Mouse (Mus musculus) left cerebral cortex, postnatal 4 days (tissue): ENCODE results near the gene Filip1. TPM values are rescaled to one million over a fixed set of nuclear protein-coding genes. Genes with fewer than 3 reads are reported as not detected.

Experiments used
- DNase-seq: peaks from one replicate; pipeline ENCODE4 v3.0.0-alpha.2; 2022
- intact Hi-C: fragments of 180-260 bp; cut with DNase I; formaldehyde crosslinking; loops from one replicate; pipeline ENCODE4 v1.15.1; 2025
- total RNA-seq, 2 experiments: library from RNA; stranded (reverse); gene quantifications; 2 replicates each; pipeline ENCODE4 v1.2.3; 2021

The Filip1 gene
- total RNA-seq, 2 experiments from 2014 or later, result 14.6 to 18.2 TPM

- intact Hi-C loops, result no loop called here
- DNase-seq, result no peak
These were observed 181.4 kb downstream of the Filip1 start for GRCm38 (mm10) chr9:79831294-79831693.

DNA sequence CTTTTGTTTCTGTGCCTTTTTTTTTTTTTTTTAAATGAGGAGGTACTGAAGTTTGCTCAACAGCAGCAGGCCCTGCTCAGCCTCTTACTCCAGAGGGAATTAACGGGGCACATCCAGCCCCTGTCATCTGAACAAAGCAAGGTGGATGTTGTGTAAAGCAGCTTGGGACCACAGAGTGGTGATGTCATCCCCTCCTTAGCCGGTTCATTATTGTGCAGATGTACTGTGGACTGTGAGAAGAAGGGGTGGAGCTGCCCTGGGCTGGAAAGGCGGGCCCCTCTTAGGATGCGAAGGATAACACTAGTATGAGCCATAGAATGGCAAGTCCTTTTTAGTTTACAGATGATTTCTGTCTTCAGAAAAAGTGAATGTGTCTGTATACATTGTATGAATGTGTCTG, 181.8 kb downstream of the Filip1 start:
- DNase-seq, result no peak
- intact Hi-C loops, result no loop called here

GRCm38 (mm10) chr9:79829842-79830800, 182.5 kb downstream of the Filip1 start:
- DNase-seq, result no peak
- intact Hi-C loops, result no loop called here

GRCm38 (mm10) chr9:79827072-79827471, 185.6 kb downstream of the Filip1 start:
- no peak for DNase-seq
- intact Hi-C loops, result no loop called here

GRCm38 (mm10) chr9:79825526-79825925, 187.1 kb downstream of the Filip1 start:
- no peak for DNase-seq

GRCm38 (mm10) chr9:79823856-79824255, 188.8 kb downstream of the Filip1 start:
- intact Hi-C loops, result no loop called here
- no peak for DNase-seq

More at GRCm38 (mm10) chr9:79825526-79825925, 187.1 kb downstream of the Filip1 start:
- intact Hi-C loops, result no loop called here

DNA sequence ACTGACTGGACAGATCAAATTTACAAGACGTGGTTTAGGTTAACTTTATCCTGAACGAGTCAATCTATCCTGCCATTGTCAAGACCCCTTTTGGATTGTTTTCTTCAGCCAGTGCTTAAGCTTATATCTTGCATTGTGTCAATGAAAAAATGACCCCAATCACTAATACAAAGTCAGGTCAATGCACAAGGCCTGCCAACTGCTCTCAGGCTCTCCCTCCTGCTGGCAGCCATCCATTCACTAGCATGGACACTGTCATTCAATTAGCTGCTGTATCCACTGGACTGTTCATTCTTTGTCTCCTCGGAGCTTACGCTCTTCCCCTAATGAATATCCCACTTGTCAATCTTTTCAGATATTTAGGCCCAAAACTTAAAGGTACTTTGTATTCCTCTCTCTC, 189.2 kb downstream of the Filip1 start:
- intact Hi-C loops, result no loop called here

DNA sequence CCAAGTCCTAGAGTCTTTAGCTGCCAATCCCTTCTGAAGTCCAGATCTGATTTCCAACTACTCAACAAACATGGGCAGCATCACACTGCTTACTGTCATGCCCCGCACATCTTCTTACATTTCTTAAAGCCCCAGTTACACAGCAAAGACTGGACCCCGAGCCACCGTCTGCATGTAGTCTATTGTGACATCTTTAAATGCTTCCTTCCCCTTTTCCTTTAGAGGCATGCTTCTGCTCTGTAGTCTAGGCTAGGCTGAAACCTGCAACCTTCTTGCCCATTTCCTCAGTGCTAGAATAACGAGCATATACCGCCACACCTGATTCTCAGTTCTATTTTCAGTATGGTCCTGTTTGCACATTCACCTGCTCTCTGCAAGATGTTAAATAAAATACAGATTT, 196.2 kb downstream of the Filip1 start:
- intact Hi-C loops, result no loop called here
- DNase-seq, result no peak

More for the DNA sequence above, 189.2 kb downstream of the Filip1 start:
- DNase-seq, result peak; percentile 31

- intact Hi-C loops, result no loop called here
- DNase-seq, result no peak
These were observed 196.6 kb downstream of the Filip1 start for GRCm38 (mm10) chr9:79816013-79816412.

- intact Hi-C loops, result no loop called here
These were observed 198.1 kb downstream of the Filip1 start for GRCm38 (mm10) chr9:79814592-79814991.

DNA sequence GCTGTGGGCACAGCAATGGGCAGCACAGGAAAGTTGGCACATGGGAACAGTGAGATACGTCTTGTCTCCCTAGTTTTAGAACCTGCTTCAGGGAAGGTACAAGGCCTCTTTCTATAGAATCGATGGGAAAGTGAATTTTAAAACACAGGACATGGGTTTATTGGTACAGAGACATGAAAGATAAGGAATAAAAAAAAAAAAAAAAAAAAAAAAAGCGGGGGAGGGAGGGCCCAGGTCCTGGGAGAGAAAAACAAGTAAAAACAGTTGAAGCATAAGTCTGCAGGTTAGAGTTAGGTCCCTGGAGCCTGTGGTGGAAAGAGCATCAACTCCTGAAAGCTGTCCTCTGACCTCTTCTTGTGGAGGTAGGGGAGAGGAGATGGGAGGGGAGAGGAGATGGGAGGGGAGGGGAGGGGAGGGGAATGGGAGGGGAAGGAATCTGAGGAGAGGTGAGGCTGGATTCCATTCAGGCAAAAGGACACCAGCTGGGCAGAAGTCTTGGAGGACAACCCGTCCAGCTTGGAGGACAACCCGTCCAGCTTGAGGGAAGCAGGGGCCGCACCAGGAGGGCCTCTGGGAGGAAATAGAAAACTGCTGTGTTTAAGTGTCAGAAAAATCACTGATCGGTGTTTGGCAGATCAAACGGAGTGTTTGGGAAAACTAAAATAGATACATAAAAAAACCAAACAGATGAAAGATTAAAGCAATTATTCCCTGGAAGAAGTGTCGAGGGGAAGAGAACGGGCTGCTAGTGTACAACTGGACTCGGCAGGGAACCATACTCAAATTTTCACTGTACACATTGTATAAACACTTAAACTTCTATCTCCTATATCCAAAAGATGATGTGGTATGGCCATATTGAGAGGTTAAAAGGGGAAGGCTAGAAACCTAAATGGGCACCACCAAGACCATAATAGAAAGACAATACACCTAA, 201.4 kb downstream of the Filip1 start:
- no peak for DNase-seq
- intact Hi-C loops, result no loop called here

More at GRCm38 (mm10) chr9:79814592-79814991, 198.1 kb downstream of the Filip1 start:
- DNase-seq, result no peak

DNA sequence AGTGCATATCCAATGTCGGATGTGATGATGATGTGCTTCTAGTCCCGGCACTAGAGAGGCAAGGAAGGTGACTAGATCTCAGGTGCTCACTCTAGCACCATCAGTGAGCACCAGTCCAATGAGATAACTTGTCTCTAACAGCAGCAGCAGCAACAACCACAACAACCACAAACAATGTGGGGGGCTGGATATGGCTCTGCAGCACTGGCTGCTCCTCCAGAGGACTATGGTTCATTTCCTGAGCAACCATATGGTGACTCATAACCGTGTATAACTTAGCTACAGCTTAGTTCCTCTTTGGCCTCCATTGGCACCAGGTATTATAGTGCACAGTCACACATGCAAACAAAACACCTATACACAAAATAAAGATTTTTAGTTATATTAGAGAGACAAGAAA, 202.1 kb downstream of the Filip1 start:
- no peak for DNase-seq
- intact Hi-C loops, result no loop called here

GRCm38 (mm10) chr9:79809411-79809810, 203.2 kb downstream of the Filip1 start:
- intact Hi-C loops, result no loop called here
- DNase-seq, result no peak

GRCm38 (mm10) chr9:79807178-79807577, 205.5 kb downstream of the Filip1 start:
- DNase-seq, result no peak

DNA sequence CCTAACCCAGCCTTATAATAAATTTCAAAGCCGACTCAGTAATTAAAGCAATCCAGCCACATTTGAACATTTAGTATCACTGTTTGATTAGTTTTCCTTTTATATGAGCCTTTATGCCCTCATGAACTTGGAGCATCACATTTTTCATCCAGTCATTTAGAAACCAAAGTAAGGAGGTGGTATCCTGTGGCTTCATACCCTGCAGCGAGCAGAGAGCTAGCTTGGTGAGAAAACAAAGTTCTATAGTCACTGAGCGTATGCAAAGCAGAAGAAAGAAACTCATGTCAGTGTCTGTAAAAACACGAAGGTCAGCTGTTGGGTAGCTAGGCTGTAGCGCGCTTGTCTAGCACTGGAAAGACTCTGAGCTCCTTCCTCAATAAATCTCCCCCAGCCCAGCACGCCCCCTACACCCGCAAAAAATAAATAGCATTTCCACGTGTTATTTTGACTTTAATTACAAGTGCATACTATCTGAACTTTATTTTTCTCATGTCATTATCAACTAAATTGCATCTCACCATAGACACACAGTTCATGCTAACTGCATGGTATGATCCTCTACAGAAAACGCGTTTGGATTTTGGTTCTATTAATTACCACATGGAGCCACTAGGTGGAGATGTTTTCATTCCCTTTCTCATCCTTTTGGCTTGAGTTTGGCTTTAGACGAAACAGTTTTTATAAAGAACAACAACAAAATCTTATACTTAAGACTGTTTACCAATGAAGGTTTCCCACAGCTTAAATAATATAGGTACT, 206.2 kb downstream of the Filip1 start:
- no peak for DNase-seq

More at GRCm38 (mm10) chr9:79807178-79807577, 205.5 kb downstream of the Filip1 start:
- intact Hi-C loops, result loop anchor here (2.0 kb wide), 1 partner anchor 196 kb away; no protein-coding TSS in a partner anchor

GRCm38 (mm10) chr9:79805426-79805825, 207.2 kb downstream of the Filip1 start:
- intact Hi-C loops, result no loop called here
- DNase-seq, result no peak

More for the DNA sequence above, 206.2 kb downstream of the Filip1 start:
- intact Hi-C loops, result loop anchor here (2.0 kb wide), 1 partner anchor 196 kb away; no protein-coding TSS in a partner anchor

GRCm38 (mm10) chr9:79796461-79797135, 216.1 kb downstream of the Filip1 start:
- no peak for DNase-seq
- intact Hi-C loops, result no loop called here

- no peak for DNase-seq
- intact Hi-C loops, result no loop called here
These were observed 217.6 kb downstream of the Filip1 start for GRCm38 (mm10) chr9:79795076-79795475.
